Mouse (Mus musculus) midbrain, embryonic 14.5 days (tissue): ENCODE measurements around the gene Eif3k. TPM values are rescaled to one million over a fixed set of nuclear protein-coding genes. Genes with fewer than 3 reads are reported as not detected.

Experiments
- ATAC-seq: fragments of 200-750 bp; cut with Nextera tagmentation; 2 replicates; pipeline ENCODE4 v1.8.0; 2017; ENCODE audit warnings: moderate number of reproducible peaks, moderate library complexity; ENCODE audit not compliant: low FRiP score, low TSS enrichment
- DNase-seq: peaks from one replicate; pipeline ENCODE4 v3.0.0-alpha.2; 2015
- H3K27ac ChIP-seq: fragments of 300-500 bp; sonication (generic); replicated peaks from 2 replicates; pipeline ENCODE4 v1.5.1; 2014; ENCODE audit warnings: mild to moderate bottlenecking, low read depth, low read length, moderate library complexity
- H3K27me3 ChIP-seq: fragments of 300-500 bp; sonication (generic); 2 replicates; pipeline ENCODE4 v1.6.1; 2014; ENCODE audit warnings: low read length, control low read depth, mixed read lengths; ENCODE audit not compliant: control insufficient read depth, insufficient read depth
- H3K36me3 ChIP-seq: fragments of 300-500 bp; sonication (generic); 2 replicates; pipeline ENCODE4 v1.6.1; 2014; ENCODE audit warnings: low read length, control low read depth; ENCODE audit not compliant: control insufficient read depth, insufficient read depth
- H3K4me1 ChIP-seq: fragments of 300-500 bp; sonication (generic); 2 replicates; pipeline ENCODE4 v1.6.1; 2014; ENCODE audit warnings: mild to moderate bottlenecking, antibody characterized with exemption, low read length, control low read depth; ENCODE audit not compliant: control insufficient read depth, insufficient read depth
- H3K4me2 ChIP-seq: fragments of 300-500 bp; sonication (generic); 2 replicates; pipeline ENCODE4 v1.6.1; 2014; ENCODE audit warnings: mild to moderate bottlenecking, low read length, moderate library complexity
- H3K4me3 ChIP-seq: fragments of 300-500 bp; sonication (generic); replicated peaks from 2 replicates; pipeline ENCODE4 v1.5.1; 2014; ENCODE audit warnings: low read depth, low read length
- H3K9ac ChIP-seq: fragments of 300-500 bp; sonication (generic); replicated peaks from 2 replicates; pipeline ENCODE4 v1.6.1; 2014; ENCODE audit warnings: mild to moderate bottlenecking, low read length, moderate library complexity
- H3K9me3 ChIP-seq: fragments of 300-500 bp; sonication (generic); 2 replicates; pipeline ENCODE4 v1.6.1; 2016; ENCODE audit warnings: low read length, control low read depth, mixed read lengths; ENCODE audit not compliant: control insufficient read depth
- WGBS: fragments of 180-500 bp; shearing (Covaris S2); extraction: QIAGEN DNeasy Blood & Tissue Kit; methylation state at CpG from one replicate; pipeline ENCODE4 v1.1.7; 2014; 5-methylcytosine and 5-hydroxymethylcytosine counted together
- polyA plus RNA-seq: library from polyadenylated mRNA; unstranded; fragments of >200 nt; fragmentation: Nextera tagmentation; extraction: Ambion mirVana; gene quantifications from 2 replicates; pipeline ENCODE4 v1.2.1, GENCODE M21; 2014

Gene Eif3k
- polyA plus RNA-seq, 1 experiment from 2014 or later: 320 TPM

- H3K27ac ChIP-seq: no peak overlapping the region
- no peaks in the 10 kb centered on the region for H3K27me3 ChIP-seq
- no peak for DNase-seq
- no peaks in the 10 kb centered on the region for H3K36me3 ChIP-seq
- no peak overlapping the region for H3K9ac ChIP-seq
- no peak overlapping the region for H3K4me2 ChIP-seq
- no peaks in the 10 kb centered on the region for H3K4me1 ChIP-seq
- no peak for ATAC-seq
- H3K9me3 ChIP-seq: no peaks in the 10 kb centered on the region
- H3K4me3 ChIP-seq: no peak overlapping the region
- WGBS: 86% methylated on average over 3 of the region's 3 CpGs
Measured at GRCm38 (mm10) chr7:28993402-28993801, 11.7 kb upstream of the Eif3k start.

DNA sequence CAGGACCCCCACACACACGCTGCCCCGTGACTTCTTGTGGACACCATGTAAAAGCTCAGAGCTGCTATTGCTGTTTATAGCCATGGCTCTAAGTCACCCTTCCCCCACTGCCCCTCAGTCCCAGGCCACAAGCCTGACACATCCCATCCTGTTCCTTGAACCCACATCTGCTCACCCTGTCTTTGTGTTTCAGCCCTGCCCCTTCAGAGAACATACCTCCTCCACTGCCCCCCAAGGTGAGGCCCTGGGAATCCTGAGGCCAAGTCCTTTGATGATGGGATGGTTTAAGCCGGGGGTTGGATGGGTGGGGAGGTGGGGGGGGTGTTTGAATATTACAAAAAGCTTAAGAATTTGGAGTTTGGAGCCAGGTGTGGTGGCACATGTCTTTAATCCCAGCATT is 11.3 kb upstream of the Eif3k start:
- no peak overlapping the region for H3K9ac ChIP-seq
- ATAC-seq: no peak
- no peaks in the 10 kb centered on the region for H3K27me3 ChIP-seq
- no peak for DNase-seq
- H3K4me2 ChIP-seq: no peak overlapping the region
- 90% methylated on average over 3 of the region's 3 CpGs for WGBS
- no peak overlapping the region for H3K27ac ChIP-seq
- no peaks in the 10 kb centered on the region for H3K9me3 ChIP-seq
- H3K4me1 ChIP-seq: no peaks in the 10 kb centered on the region
- H3K4me3 ChIP-seq: no peak overlapping the region
- no peaks in the 10 kb centered on the region for H3K36me3 ChIP-seq

DNA sequence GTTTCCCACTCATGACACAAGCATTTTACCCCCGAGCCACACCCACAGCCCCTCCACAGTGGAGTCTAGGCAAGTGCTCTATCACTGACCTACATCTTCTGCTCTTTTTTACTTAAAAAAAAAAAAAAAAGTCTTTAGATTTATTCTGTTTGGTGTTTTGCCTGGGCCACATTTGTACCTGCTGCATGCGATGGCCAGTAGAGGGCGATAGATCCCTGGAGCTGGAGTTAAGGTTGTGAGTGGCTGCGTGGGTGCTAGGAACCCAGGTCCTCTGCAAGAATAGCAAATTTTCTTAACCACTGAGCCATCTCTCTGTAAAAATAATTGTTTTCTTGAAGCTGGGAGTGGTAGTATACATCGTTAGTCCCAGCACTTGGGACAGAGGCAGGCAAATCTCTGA is 10.0 kb upstream of the Eif3k start:
- WGBS: 65% methylated on average over 5 of the region's 5 CpGs
- Histone ChIP-seq H3K27ac (no peak overlapping the region), H3K4me3 (no peak overlapping the region), H3K9ac (no peak overlapping the region), H3K9me3 (no peaks in the 10 kb centered on the region), H3K27me3 (no peaks in the 10 kb centered on the region), H3K4me2 (no peak overlapping the region), H3K4me1 (no peaks in the 10 kb centered on the region), H3K36me3 (no peaks in the 10 kb centered on the region)
- DNase-seq: no peak
- ATAC-seq: no peak

DNA sequence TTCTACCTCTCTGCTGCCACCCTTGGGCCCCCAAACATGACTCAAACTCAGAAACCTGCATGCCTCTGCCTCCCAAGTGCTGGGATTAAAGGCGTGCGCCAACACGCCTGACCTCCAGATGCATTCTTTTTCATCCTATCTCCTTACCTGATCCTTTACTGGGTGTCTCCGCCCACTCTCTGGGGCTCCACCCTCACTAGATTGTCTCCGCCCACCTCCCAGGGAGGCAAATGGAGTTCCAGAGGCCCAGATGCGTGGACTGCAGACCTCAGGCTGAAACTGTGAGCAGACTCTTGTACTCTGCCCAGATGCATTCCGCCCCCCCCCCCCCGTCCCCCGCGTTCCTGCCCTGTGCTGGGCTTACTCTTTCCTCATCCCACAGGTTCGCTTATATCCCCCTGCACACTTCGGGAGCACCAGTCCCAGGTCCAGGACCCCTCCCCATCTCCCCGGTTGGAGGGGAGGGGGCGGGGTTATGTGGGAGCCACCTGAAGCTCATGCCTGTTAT is 9.2 kb upstream of the Eif3k start:
- no peaks in the 10 kb centered on the region for H3K27me3 ChIP-seq

GRCm38 (mm10) chr7:28985207-28985606 is 3.5 kb upstream of the Eif3k start:
- WGBS: 83% methylated on average over 7 of the region's 7 CpGs
- no peak for ATAC-seq

More for the DNA sequence above, 9.2 kb upstream of the Eif3k start:
- Histone ChIP-seq H3K4me2 (no peak overlapping the region), H3K27ac (no peak overlapping the region), H3K36me3 (no peaks in the 10 kb centered on the region), H3K9ac (no peak overlapping the region), H3K4me1 (no peaks in the 10 kb centered on the region), H3K9me3 (no peaks in the 10 kb centered on the region), H3K4me3 (no peak overlapping the region)
- DNase-seq: no peak
- 61% methylated on average over 14 of the region's 14 CpGs for WGBS
- ATAC-seq: no peak

DNA sequence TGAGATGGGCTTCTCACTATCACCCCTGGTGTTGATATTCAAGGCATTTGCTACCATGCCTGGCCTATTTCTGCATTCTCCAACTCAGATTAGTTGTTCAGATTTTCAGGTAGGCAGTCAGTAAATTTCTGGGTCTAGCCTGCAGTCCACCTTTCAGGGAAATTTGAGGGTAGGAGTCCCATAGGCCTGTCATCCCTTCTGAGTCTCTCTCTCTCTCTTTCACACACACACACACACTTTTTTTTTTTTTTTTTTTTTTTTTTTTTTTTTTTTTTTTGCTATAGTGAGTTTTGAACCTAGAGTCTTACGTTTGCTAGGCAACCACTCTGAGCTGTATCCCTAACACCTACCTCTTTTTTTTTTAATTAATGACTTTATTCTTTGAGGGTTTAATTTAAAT is 2.8 kb upstream of the Eif3k start:
- no peaks in the 10 kb centered on the region for H3K9me3 ChIP-seq
- 100% methylated on average over 1 of the region's 1 CpGs for WGBS

More at GRCm38 (mm10) chr7:28985207-28985606, 3.5 kb upstream of the Eif3k start:
- H3K4me1 ChIP-seq: peaks cover 12% of the 10 kb centered on the region
- H3K9me3 ChIP-seq: no peaks in the 10 kb centered on the region
- DNase-seq: no peak
- H3K27ac ChIP-seq: no peak overlapping the region
- H3K36me3 ChIP-seq: no peaks in the 10 kb centered on the region
- H3K4me2 ChIP-seq: no peak overlapping the region
- no peak overlapping the region for H3K4me3 ChIP-seq
- H3K9ac ChIP-seq: no peak overlapping the region
- H3K27me3 ChIP-seq: no peaks in the 10 kb centered on the region

DNA sequence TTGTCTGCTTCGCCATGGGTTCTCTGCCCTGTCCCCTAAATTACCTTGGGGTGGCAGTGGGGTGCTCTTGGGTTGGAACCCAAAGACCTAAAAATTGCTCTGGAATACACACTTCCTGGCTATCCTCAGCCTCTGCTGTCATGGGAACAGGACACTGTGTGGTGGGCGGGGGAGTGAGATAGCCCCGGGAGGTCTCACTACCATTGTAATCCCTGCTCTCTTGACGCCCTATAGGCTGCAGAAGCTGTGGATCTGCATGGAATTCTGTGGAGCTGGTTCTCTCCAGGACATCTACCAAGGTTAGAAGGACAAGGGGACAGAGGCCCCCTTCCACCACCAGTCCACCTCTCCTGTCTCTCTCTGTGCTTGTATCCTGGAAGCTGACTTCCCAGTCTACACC is 2.2 kb upstream of the Eif3k start:
- ATAC-seq (no peak), DNase-seq (no peak)
- Histone ChIP-seq H3K27me3 (no peaks in the 10 kb centered on the region), H3K36me3 (peaks cover 7% of the 10 kb centered on the region; the same call in 1 of the 2 replicates), H3K9me3 (no peaks in the 10 kb centered on the region), H3K9ac (no peak overlapping the region), H3K4me1 (peaks cover 12% of the 10 kb centered on the region), H3K27ac (no peak overlapping the region), H3K4me3 (no peak overlapping the region), H3K4me2 (no peak overlapping the region)
- 67% methylated on average over 4 of the region's 4 CpGs for WGBS

More for the DNA sequence above, 2.8 kb upstream of the Eif3k start:
- H3K36me3 ChIP-seq: peaks cover under 1% of the 10 kb centered on the region; the same call in 1 of the 2 replicates
- no peak for ATAC-seq
- DNase-seq: no peak
- H3K9ac ChIP-seq: no peak overlapping the region
- H3K27me3 ChIP-seq: no peaks in the 10 kb centered on the region
- H3K4me1 ChIP-seq: peaks cover 12% of the 10 kb centered on the region
- H3K27ac ChIP-seq: no peak overlapping the region
- no peak overlapping the region for H3K4me2 ChIP-seq
- no peak overlapping the region for H3K4me3 ChIP-seq

- H3K4me3 ChIP-seq: no peak overlapping the region
- H3K27ac ChIP-seq: no peak overlapping the region
- H3K36me3 ChIP-seq: peaks cover 14% of the 10 kb centered on the region
- WGBS: 74% methylated on average over 11 of the region's 11 CpGs
- H3K27me3 ChIP-seq: no peaks in the 10 kb centered on the region
- no peak for DNase-seq
- H3K4me1 ChIP-seq: peaks cover 12% of the 10 kb centered on the region
- no peaks in the 10 kb centered on the region for H3K9me3 ChIP-seq
- no peak overlapping the region for H3K4me2 ChIP-seq
- H3K9ac ChIP-seq: no peak overlapping the region
- ATAC-seq: no peak
Measured at GRCm38 (mm10) chr7:28983141-28983564, 1.5 kb upstream of the Eif3k start.

DNA sequence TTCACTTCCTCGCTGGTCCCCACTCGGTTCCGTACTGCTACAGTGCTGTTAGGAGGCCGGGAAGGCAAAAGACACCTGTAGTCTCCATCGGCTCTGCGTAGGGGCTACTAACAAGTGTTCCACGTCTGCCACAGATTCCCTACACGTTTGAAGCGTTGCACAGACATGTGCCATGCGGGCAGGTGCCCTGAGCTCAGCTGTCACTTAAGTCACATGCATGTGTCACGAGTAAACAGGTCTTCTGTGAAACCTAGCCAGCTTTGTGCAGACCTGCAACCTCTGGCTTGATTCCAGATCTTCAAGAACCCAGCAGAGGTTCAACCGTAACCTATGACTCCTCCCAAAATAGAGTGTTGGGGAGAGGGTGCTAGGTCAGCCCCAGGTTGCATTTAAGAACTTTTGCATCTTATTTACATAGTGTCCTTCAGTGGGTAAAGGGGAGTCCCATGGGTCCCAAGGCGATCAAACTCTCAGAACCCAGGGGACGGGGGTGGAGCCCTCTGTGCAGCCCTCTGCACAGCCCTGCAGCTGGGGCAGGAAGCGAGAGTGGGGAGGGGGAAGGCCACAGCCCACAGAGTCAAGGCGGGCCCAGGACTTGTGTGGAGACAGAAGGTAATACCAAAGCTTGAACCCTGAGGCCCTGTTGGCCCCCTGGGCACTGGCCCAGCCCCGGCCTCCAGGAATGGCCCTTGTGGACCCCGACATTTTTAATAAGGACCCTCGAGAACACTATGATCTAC is 780 bp upstream of the Eif3k start:
- Histone ChIP-seq H3K4me1 (peaks cover 12% of the 10 kb centered on the region), H3K4me2 (peak overlapping the region; percentile 66), H3K27me3 (no peaks in the 10 kb centered on the region), H3K36me3 (peaks cover 21% of the 10 kb centered on the region), H3K9me3 (no peaks in the 10 kb centered on the region), H3K9ac (peak overlapping the region; percentile 54), H3K4me3 (peak overlapping the region; percentile 71), H3K27ac (peak overlapping the region; percentile 56)
- WGBS: 15% methylated on average over 19 of the region's 19 CpGs
- DNase-seq (no peak), ATAC-seq (peak; percentile 57)
